Mouse (Mus musculus): ENCODE data around the gene Gnb1l.

DNA sequence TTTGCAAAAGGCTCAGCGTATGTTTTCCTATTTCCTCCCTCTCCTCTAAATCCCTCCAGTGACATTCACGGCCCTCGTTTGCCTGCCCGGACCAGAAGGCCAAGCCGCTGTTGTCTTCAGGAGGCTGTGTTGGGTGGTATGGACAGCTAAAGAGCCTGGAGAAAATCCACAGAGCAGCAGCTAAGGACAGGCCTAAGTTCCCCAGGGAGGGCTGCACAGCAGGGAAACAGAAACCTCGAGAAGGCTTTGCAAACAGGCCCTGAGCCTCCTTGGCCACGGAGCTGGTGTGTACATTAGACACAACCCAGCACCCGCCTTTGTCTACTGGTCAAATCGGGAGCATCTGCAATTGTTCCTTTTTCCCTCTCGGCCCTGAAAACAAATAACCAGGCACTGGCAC is 87.2 kb downstream of the Gnb1l start:
- TF ChIP-seq GATA1 (IDR thresholded peaks at IDR 0.05; ENCODE audit: borderline replicate concordance, low read length) (no peak), FLI1 (IDR thresholded peaks at IDR 0.05; ENCODE audit: low read length) (no peak)
